Mouse (Mus musculus) small intestine, adult 2 months (tissue): Measurements from ENCODE around the gene Acd.

ENCODE experiments used
- CTCF ChIP-seq: fragments of 200-500 bp; IDR thresholded peaks from 2 replicates; pipeline ENCODE4 v1.5.1; 2012; ENCODE audit warnings: low read depth, mild to moderate bottlenecking, control low read depth, inconsistent platforms, low read length, moderate library complexity, mixed read lengths; ENCODE audit not compliant: insufficient replicate concordance, insufficient read length; ENCODE audit errors: extremely low read depth
- POLR2A ChIP-seq: fragments of 200-500 bp; IDR thresholded peaks from 2 replicates; pipeline ENCODE4 v1.6.1; 2012; ENCODE audit warnings: low read depth, mild to moderate bottlenecking, control low read depth, inconsistent platforms, low read length, moderate library complexity

- TF ChIP-seq POLR2A: no peak
- TF ChIP-seq CTCF: no peak
Measured at GRCm38 (mm10) chr8:105699488-105700215, 1.2 kb downstream of the Acd start.
